Mouse (Mus musculus) limb, embryonic 10.5 days (tissue): ENCODE data around the gene Cd33. TPM values are rescaled to one million over a fixed set of nuclear protein-coding genes. Genes with fewer than 3 reads are reported as not detected.

Experiments used
- DNase-seq: peaks from one replicate; pipeline ENCODE4 v3.0.0-alpha.2; 2017; ENCODE audit warnings: low spot score
- H3K27ac ChIP-seq: fragments of 300-500 bp; sonication (generic); 2 replicates; pipeline ENCODE4 v1.5.1; 2016; ENCODE audit warnings: mild to moderate bottlenecking
- H3K27me3 ChIP-seq: fragments of 300-500 bp; sonication (generic); 2 replicates; pipeline ENCODE4 v1.6.1; 2016; ENCODE audit warnings: low read depth, mild to moderate bottlenecking; ENCODE audit not compliant: poor library complexity, severe bottlenecking
- H3K36me3 ChIP-seq: fragments of 300-500 bp; sonication (generic); 2 replicates; pipeline ENCODE4 v1.6.1; 2016; ENCODE audit warnings: mild to moderate bottlenecking, moderate library complexity
- H3K4me1 ChIP-seq: fragments of 300-500 bp; sonication (generic); 2 replicates; pipeline ENCODE4 v1.6.1; 2016
- H3K4me3 ChIP-seq: fragments of 300-500 bp; sonication (generic); 2 replicates; pipeline ENCODE4 v1.5.1; 2016; ENCODE audit warnings: mild to moderate bottlenecking, moderate library complexity
- H3K9me3 ChIP-seq: fragments of 300-500 bp; sonication (generic); replicated peaks from 2 replicates; pipeline ENCODE4 v1.6.1; 2016; ENCODE audit warnings: mild to moderate bottlenecking
- WGBS: fragments of 180-500 bp; shearing (Covaris S2); methylation state at CpG from one replicate; pipeline ENCODE4 v1.1.7; 2016; 5-methylcytosine and 5-hydroxymethylcytosine counted together
- polyA plus RNA-seq: library from polyadenylated mRNA; unstranded; fragments of >200 nt; fragmentation: Nextera tagmentation; extraction: Ambion mirVana; gene quantifications from 2 replicates; pipeline ENCODE4 v1.2.1, GENCODE M21; 2016

Cd33 gene
- polyA plus RNA-seq, 1 experiment from 2014 or later: 0.59 TPM

- Histone ChIP-seq H3K9me3 (no peaks in the 10 kb centered on the region), H3K4me3 (no peak overlapping the region), H3K4me1 (peaks cover 14% of the 10 kb centered on the region), H3K27me3 (peaks cover 75% of the 10 kb centered on the region), H3K36me3 (no peaks in the 10 kb centered on the region), H3K27ac (no peak overlapping the region; the same call in 1 of the 2 replicates)
- 58% methylated on average over 9 of the region's 9 CpGs for WGBS
- DNase-seq: no peak
Observed at GRCm38 (mm10) chr7:43490861-43491260, 53.4 kb downstream of the Cd33 start.

GRCm38 (mm10) chr7:43490182-43490584 is 54.0 kb downstream of the Cd33 start:
- WGBS: 0% methylated on average over 8 of the region's 13 CpGs
- Histone ChIP-seq H3K27me3 (peaks cover 68% of the 10 kb centered on the region), H3K4me3 (peak overlapping the region; percentile 67), H3K27ac (peak overlapping the region; percentile 88), H3K4me1 (peaks cover 14% of the 10 kb centered on the region), H3K36me3 (no peaks in the 10 kb centered on the region), H3K9me3 (no peaks in the 10 kb centered on the region)
- peak; percentile 86 for DNase-seq

- no peaks in the 10 kb centered on the region for H3K9me3 ChIP-seq
- DNase-seq: peak; percentile 46
- 2% methylated on average over 24 of the region's 41 CpGs for WGBS
- H3K27me3 ChIP-seq: peaks cover 63% of the 10 kb centered on the region
- H3K36me3 ChIP-seq: no peaks in the 10 kb centered on the region
- H3K27ac ChIP-seq: peak within 1 kb of the TSS; percentile 88
- H3K4me3 ChIP-seq: peak within 1 kb of the TSS; percentile 67
- peaks cover 14% of the 10 kb centered on the region for H3K4me1 ChIP-seq
Observed at GRCm38 (mm10) chr7:43489631-43490125, 54.5 kb downstream of the Cd33 start, which contains the start of gene Iglon5. Iglon5 (minus strand) TSS chr7:43490075.

DNA sequence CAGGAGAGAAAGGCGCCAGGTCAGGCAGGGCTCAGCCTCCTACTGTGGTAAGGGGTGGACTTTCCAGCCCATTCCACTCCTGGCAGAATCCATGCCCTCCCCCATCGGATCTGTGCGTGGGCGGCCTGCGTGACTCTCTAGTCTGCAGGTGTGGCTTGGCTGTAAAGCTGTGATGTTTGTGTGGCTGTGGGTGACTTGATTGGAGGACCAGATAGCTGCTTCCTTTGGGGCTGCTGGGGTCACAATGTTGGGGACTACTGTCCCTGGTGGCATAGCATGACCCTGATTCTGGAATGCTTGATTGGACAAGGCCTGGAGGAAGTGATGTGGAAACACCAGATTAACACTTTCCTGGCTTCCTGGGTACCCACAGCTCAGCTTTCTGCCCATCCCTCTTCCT is 55.6 kb downstream of the Cd33 start:
- no peak overlapping the region for H3K27ac ChIP-seq
- peaks cover 14% of the 10 kb centered on the region for H3K4me1 ChIP-seq
- H3K27me3 ChIP-seq: peaks cover 55% of the 10 kb centered on the region
- no peaks in the 10 kb centered on the region for H3K9me3 ChIP-seq
- 0 out of 2 replicates have a peak overlapping the region, but pooled peaks have one; percentile 67 for H3K4me3 ChIP-seq
- DNase-seq: no peak
- no peaks in the 10 kb centered on the region for H3K36me3 ChIP-seq
- 59% methylated on average over 5 of the region's 5 CpGs for WGBS

- Histone ChIP-seq H3K36me3 (no peaks in the 10 kb centered on the region), H3K4me1 (peaks cover 6% of the 10 kb centered on the region), H3K9me3 (no peaks in the 10 kb centered on the region), H3K4me3 (no peak overlapping the region), H3K27ac (no peak overlapping the region), H3K27me3 (peaks cover 19% of the 10 kb centered on the region)
- 8% methylated on average over 10 of the region's 10 CpGs for WGBS
- peak; percentile 50 for DNase-seq
Observed at GRCm38 (mm10) chr7:43483236-43483635, 61.0 kb downstream of the Cd33 start.

GRCm38 (mm10) chr7:43482090-43482716 is 62.0 kb downstream of the Cd33 start:
- no peak for DNase-seq
- Histone ChIP-seq H3K27ac (no peak overlapping the region), H3K36me3 (no peaks in the 10 kb centered on the region), H3K9me3 (no peaks in the 10 kb centered on the region), H3K4me3 (no peak overlapping the region), H3K4me1 (peaks cover 6% of the 10 kb centered on the region), H3K27me3 (peaks cover 23% of the 10 kb centered on the region)
- 74% methylated on average over 8 of the region's 8 CpGs for WGBS

- H3K27me3 ChIP-seq: peaks cover 31% of the 10 kb centered on the region
- WGBS: 78% methylated on average over 3 of the region's 3 CpGs
Observed at GRCm38 (mm10) chr7:43481191-43481590, 63.0 kb downstream of the Cd33 start.

GRCm38 (mm10) chr7:43476376-43476775 is 67.9 kb downstream of the Cd33 start:
- no peaks in the 10 kb centered on the region for H3K36me3 ChIP-seq
- H3K27me3 ChIP-seq: peaks cover 63% of the 10 kb centered on the region
- H3K9me3 ChIP-seq: no peaks in the 10 kb centered on the region
- peaks cover 9% of the 10 kb centered on the region for H3K4me1 ChIP-seq
- no peak for DNase-seq
- peak overlapping the region; percentile 15; the same call in 1 of the 2 replicates for H3K4me3 ChIP-seq
- H3K27ac ChIP-seq: no peak overlapping the region
- WGBS: 3% methylated on average over 13 of the region's 13 CpGs

More at GRCm38 (mm10) chr7:43481191-43481590, 63.0 kb downstream of the Cd33 start:
- H3K4me1 ChIP-seq: peaks cover 14% of the 10 kb centered on the region
- no peak overlapping the region for H3K4me3 ChIP-seq
- no peak for DNase-seq
- H3K9me3 ChIP-seq: no peaks in the 10 kb centered on the region
- H3K27ac ChIP-seq: no peak overlapping the region
- no peaks in the 10 kb centered on the region for H3K36me3 ChIP-seq

GRCm38 (mm10) chr7:43475706-43476105 is 68.5 kb downstream of the Cd33 start:
- Histone ChIP-seq H3K27ac (no peak overlapping the region), H3K4me1 (peaks cover 9% of the 10 kb centered on the region), H3K27me3 (peaks cover 63% of the 10 kb centered on the region), H3K36me3 (no peaks in the 10 kb centered on the region), H3K9me3 (no peaks in the 10 kb centered on the region), H3K4me3 (no peak overlapping the region)
- WGBS: 7% methylated on average over 23 of the region's 23 CpGs
- DNase-seq: no peak

Other genes starting within 250 kb of the Cd33 start
- 8.4 and 11.0 TPM in 2 replicates for gene Zfp715, start 231.1 kb downstream of the Cd33 start, polyA plus RNA-seq
- 0.20 and 0.29 TPM in 2 replicates for gene Siglecf, start 193.1 kb downstream of the Cd33 start, polyA plus RNA-seq
- gene Siglecg, start 136.2 kb downstream of the Cd33 start, polyA plus RNA-seq: 0.26 TPM in 2 replicates
- not detected in 2 replicates for gene Lim2, start 116.8 kb downstream of the Cd33 start, polyA plus RNA-seq
- 0.28 TPM in 1 of 2 replicates, not detected in the other for gene Nkg7, start 107.4 kb downstream of the Cd33 start, polyA plus RNA-seq
- not detected in 2 replicates for gene Cldnd2, start 103.6 kb downstream of the Cd33 start, polyA plus RNA-seq
- 240 and 248 TPM in 2 replicates for gene Etfb, start 100.3 kb downstream of the Cd33 start, polyA plus RNA-seq
- gene Gm45233, start 100.3 kb downstream of the Cd33 start, polyA plus RNA-seq: 0.78 TPM in 1 of 2 replicates, not detected in the other
- gene Vsig10l, start 81.3 kb downstream of the Cd33 start, polyA plus RNA-seq: 1.2 and 1.3 TPM in 2 replicates
- 0.21 and 0.46 TPM in 2 replicates for gene Iglon5, start 54.4 kb downstream of the Cd33 start, polyA plus RNA-seq
- not detected in 2 replicates for gene 4931406B18Rik, start 38.5 kb downstream of the Cd33 start, polyA plus RNA-seq
- gene Zfp658, start 17.8 kb upstream of the Cd33 start, polyA plus RNA-seq: 4.3 and 5.4 TPM in 2 replicates
- gene Zfp719, start 35.2 kb upstream of the Cd33 start, polyA plus RNA-seq: 13.3 and 15.4 TPM in 2 replicates
- gene Zfp819, start 62.7 kb upstream of the Cd33 start, polyA plus RNA-seq: 0.99 and 1.0 TPM in 2 replicates
- not detected in 2 replicates for gene Ceacam18, start 90.3 kb upstream of the Cd33 start, polyA plus RNA-seq
- 0.21 TPM in 1 of 2 replicates, not detected in the other for gene Siglece, start 115.7 kb upstream of the Cd33 start, polyA plus RNA-seq
- 21.3 and 21.6 TPM in 2 replicates for gene Ctu1, start 127.6 kb upstream of the Cd33 start, polyA plus RNA-seq
- gene Klk14, start 146.0 kb upstream of the Cd33 start, polyA plus RNA-seq: not detected in 2 replicates
- 0.73 and 0.94 TPM in 2 replicates for gene Klk13, start 168.1 kb upstream of the Cd33 start, polyA plus RNA-seq
- gene Klk12, start 224.5 kb upstream of the Cd33 start, polyA plus RNA-seq: not detected in 2 replicates
- gene Klk11, start 230.2 kb upstream of the Cd33 start, polyA plus RNA-seq: 0.13 and 0.33 TPM in 2 replicates
- 0.20 and 0.25 TPM in 2 replicates for gene Klk10, start 236.6 kb upstream of the Cd33 start, polyA plus RNA-seq
- gene Klk9, start 247.5 kb upstream of the Cd33 start, polyA plus RNA-seq: 0.09 TPM in 1 of 2 replicates, not detected in the other